8 mouse cellular contexts compared by ENCODE assay signal in the genomic region with DNA sequence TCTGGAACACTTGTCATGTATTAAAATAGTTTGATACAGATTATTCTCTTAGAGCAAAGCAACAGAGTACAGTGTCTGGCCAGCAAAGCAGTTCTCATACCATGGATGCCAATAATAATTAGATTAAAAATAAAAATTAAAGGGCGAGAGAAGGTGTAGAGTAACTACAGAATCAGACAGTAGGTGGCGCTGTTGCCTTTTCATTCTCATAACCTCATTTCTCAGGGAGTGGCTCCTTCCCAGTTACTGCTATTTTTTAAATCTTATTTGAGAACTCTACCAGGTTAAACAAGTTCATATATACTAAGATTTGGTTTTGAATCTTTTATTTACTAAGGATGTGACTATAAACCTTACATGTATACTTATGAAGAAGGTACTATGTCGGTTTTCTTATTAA.
DNase-seq lines count a peak whose midpoint lies in the region; ATAC-seq and TF ChIP-seq lines count a peak whose summit lies in the region.

No protein-coding gene starts in this region.

- H3K4me3 ChIP-seq in intestine, postnatal 0 days (ENCODE audit: low read depth, low read length) = no peak overlapping the region
- no peak overlapping the region for H3K4me3 ChIP-seq in intestine, embryonic 16.5 days (ENCODE audit: low read length)
- no peak overlapping the region for H3K4me3 ChIP-seq in neural tube, embryonic 14.5 days (ENCODE audit: low read depth, low read length)

- intact Hi-C loops in left cerebral cortex, postnatal 25 days (cut with DNase I) = loop anchor here (5.0 kb wide), 1 partner anchor 409 kb away; no protein-coding TSS in a partner anchor

- no peaks in the 10 kb centered on the region for H3K9me3 ChIP-seq in intestine, postnatal 0 days (ENCODE audit: control insufficient read depth)
- no peaks in the 10 kb centered on the region for H3K9me3 ChIP-seq in intestine, embryonic 16.5 days (ENCODE audit: control insufficient read depth, low read length)
- H3K9me3 ChIP-seq in neural tube, embryonic 14.5 days (ENCODE audit: control insufficient read depth, low read length) = no peaks in the 10 kb centered on the region

- no peak overlapping the region for H3K4me2 ChIP-seq in intestine, postnatal 0 days (replicated peaks; ENCODE audit: low read depth)
- no peak overlapping the region for H3K4me2 ChIP-seq in intestine, embryonic 16.5 days (ENCODE audit: low read depth, low read length)
- H3K4me2 ChIP-seq in neural tube, embryonic 14.5 days (ENCODE audit: low read depth, low read length) = no peak overlapping the region

- no peak overlapping the region for H3K9ac ChIP-seq in intestine, postnatal 0 days (ENCODE audit: low read depth, low read length)
- no peak overlapping the region for H3K9ac ChIP-seq in intestine, embryonic 16.5 days (ENCODE audit: low read depth, low read length)
- H3K9ac ChIP-seq in neural tube, embryonic 14.5 days (replicated peaks; ENCODE audit: low read depth, low read length) = no peak overlapping the region

- no peak overlapping the region for H3K27ac ChIP-seq in intestine, postnatal 0 days (ENCODE audit: low read depth, low read length)
- no peak overlapping the region for H3K27ac ChIP-seq in intestine, embryonic 16.5 days (ENCODE audit: low read length)
- H3K27ac ChIP-seq in neural tube, embryonic 14.5 days (ENCODE audit: low read depth, low read length) = no peak overlapping the region

- no peak for ATAC-seq in intestine, postnatal 0 days
- no peak for ATAC-seq in intestine, embryonic 16.5 days
- peak; percentile 51 to 56; a peak in 2 of 4 replicates for ATAC-seq in hematopoietic stem cell, adult 5-6 weeks (replicated peaks in 1 of 2; ENCODE audit: insufficient read depth in 1 of 2, low FRiP score in 2 of 2, low TSS enrichment in 1 of 2, low read depth in 1 of 2, poor library complexity in 2 of 2, severe bottlenecking in 2 of 2)
- ATAC-seq in neural tube, embryonic 14.5 days (ENCODE audit: low read depth) = peak; percentile 65

- TF ChIP-seq CTCF in intestine, postnatal 0 days (IDR thresholded peaks at IDR 0.05; ENCODE audit: low read depth) = peak; percentile 76

- H3K27me3 ChIP-seq in intestine, postnatal 0 days (replicated peaks; ENCODE audit: control insufficient read depth, insufficient read depth, low read length) = no peaks in the 10 kb centered on the region
- H3K27me3 ChIP-seq in intestine, embryonic 16.5 days (replicated peaks; ENCODE audit: control insufficient read depth, insufficient read depth, low read length) = no peaks in the 10 kb centered on the region
- H3K27me3 ChIP-seq in neural tube, embryonic 14.5 days (ENCODE audit: control insufficient read depth, insufficient read depth, low read length) = no peaks in the 10 kb centered on the region

- H3K4me1 ChIP-seq in intestine, postnatal 0 days (replicated peaks; ENCODE audit: control insufficient read depth, insufficient read depth, low read length) = no peaks in the 10 kb centered on the region
- H3K4me1 ChIP-seq in intestine, embryonic 16.5 days (ENCODE audit: control insufficient read depth, insufficient read depth, low read length) = no peaks in the 10 kb centered on the region
- no peaks in the 10 kb centered on the region for H3K4me1 ChIP-seq in neural tube, embryonic 14.5 days (ENCODE audit: control insufficient read depth, insufficient read depth, low read length)

- no peaks in the 10 kb centered on the region for H3K36me3 ChIP-seq in intestine, postnatal 0 days (ENCODE audit: control insufficient read depth, insufficient read depth)
- no peaks in the 10 kb centered on the region for H3K36me3 ChIP-seq in intestine, embryonic 16.5 days (ENCODE audit: control insufficient read depth, insufficient read depth, low read length)
- H3K36me3 ChIP-seq in neural tube, embryonic 14.5 days (ENCODE audit: control insufficient read depth, insufficient read depth, low read length) = no peaks in the 10 kb centered on the region

- peak; percentile 15 for DNase-seq in MN1 (ENCODE audit: low spot score)
- peak; percentile 74 to 84 for DNase-seq in cerebellum, postnatal 14 days
- DNase-seq in left cerebral cortex, postnatal 25 days (ENCODE audit: low spot score in 2 of 2) = peak; percentile 66 to 68
- DNase-seq in spleen, postnatal 36 days (ENCODE audit: low spot score in 2 of 2) = no peak

- 27% methylated on average over 3 of the region's 3 CpGs for WGBS in intestine, postnatal 0 days
- WGBS in intestine, embryonic 16.5 days = 26% methylated on average over 3 of the region's 3 CpGs
- 33% methylated on average over 3 of the region's 3 CpGs for WGBS in neural tube, embryonic 14.5 days

Comparison
In these comparisons a context has a peak if more than half of its experiments do, and no peak if none do; other contexts are left out.
1. ATAC-seq: peak in hematopoietic stem cell, adult 5-6 weeks (2 of 2) and neural tube, embryonic 14.5 days (single experiment); none in intestine, postnatal 0 days (single experiment) and intestine, embryonic 16.5 days (single experiment).
2. DNase-seq: peak in MN1 (single experiment), cerebellum, postnatal 14 days (2 of 2) and left cerebral cortex, postnatal 25 days (2 of 2); none in spleen, postnatal 36 days (0 of 2).